Mouse (Mus musculus): ENCODE data around the gene Wdtc1. TPM values are rescaled to one million over a fixed set of nuclear protein-coding genes. Genes with fewer than 3 reads are reported as not detected.

The Wdtc1 gene
- polyA plus RNA-seq, 1 experiment = 31.8 TPM

DNA sequence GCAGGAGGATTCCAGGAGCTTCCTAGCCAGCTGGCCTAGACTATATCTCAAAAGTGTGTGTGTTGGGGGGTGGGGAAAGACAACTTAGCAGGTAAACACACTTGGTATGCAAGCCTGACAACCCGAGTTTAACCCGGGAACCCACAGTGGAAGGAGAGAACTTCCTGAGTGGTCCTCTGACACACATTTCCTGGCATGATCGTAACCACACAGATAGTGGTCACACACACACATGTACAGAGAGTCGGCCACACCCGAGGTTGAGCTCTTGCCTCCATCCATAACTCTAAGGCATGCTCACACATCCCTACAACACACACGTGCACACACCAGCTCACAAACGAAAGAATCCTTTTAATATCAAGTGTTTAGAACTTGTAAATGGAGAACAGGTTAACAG lies 25.2 kb downstream of the Wdtc1 start:
- no peak for DNase-seq (ENCODE audit: low read depth)

DNA sequence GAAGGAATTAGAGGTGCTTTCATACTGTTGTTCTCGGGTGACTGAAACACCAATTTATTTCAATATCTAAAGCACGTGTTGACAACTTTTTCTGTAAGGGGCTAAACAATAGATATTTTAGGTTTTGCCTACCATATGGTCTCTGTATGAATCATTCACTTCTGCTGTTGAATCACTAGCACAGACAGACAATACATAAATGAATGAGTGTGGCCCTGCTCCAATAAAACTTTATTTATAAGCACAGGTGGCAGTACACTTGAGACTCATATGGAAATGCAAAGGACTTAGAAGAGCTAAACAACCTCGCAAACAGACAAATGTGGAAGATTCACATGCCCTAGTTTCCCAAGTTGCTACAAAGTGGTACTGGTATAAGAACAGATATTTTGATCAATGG lies 33.6 kb downstream of the Wdtc1 start:
- DNase-seq (ENCODE audit: low read depth) = no peak

DNA sequence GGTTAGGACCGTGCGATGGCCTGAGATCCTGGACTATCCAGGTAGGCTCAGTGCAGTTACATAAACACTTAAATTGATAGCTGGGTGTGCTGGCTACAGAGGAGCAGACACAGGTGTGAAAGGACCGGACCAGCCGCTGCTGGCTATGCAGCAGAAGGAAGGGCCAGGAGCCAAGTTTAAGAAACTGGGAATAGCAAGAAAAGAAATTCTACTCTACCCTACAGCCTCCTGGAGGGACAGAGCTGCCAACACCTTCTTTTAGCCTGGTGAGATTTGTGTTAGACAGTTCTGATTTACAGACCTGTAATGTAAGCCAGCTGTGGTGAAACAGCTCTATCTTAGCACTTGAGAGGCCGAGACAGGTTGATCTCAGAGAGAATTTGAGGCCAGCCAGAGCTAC lies 37.3 kb downstream of the Wdtc1 start:
- no peak for DNase-seq (ENCODE audit: low read depth)

DNA sequence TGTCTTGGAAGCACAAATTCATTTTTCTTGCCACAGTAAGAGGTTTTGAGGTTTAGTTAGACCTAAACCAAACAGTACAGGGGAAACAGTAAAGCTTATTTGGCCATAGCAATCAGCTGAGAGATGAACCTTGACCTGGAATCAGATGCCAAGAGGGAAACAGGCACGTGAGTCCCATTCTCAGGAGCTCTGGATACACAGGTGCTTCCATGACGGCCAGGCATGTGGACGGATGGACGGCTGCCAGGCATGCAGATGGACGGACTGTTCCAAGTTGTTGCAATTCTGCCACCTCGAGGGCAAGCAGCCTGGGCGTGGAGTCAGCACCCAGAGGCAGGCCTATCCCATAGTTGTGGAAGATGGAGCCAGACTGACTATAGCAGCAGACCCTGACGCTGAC lies 38.4 kb downstream of the Wdtc1 start:
- no peak for DNase-seq (ENCODE audit: low read depth)

DNA sequence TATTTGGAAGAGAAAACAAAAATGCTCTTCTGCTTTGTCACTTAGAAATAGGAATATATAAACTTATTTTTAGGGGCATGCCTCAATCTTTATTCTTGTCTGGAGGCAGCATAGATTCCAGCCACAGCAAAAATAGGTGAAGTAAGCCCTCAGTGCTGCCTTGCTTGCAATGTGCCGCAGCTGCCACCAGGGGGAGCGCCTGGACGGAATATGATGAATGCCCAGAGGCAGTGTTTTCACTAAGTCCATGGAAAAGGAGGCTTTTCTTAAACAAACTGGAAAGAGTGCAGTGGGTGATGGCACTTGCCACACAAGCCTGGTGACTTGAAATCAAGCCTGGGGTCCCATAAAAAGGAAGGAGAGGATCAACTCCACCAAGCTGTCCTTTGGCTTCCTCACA lies 43.3 kb downstream of the Wdtc1 start:
- no peak for DNase-seq (ENCODE audit: low read depth)

DNA sequence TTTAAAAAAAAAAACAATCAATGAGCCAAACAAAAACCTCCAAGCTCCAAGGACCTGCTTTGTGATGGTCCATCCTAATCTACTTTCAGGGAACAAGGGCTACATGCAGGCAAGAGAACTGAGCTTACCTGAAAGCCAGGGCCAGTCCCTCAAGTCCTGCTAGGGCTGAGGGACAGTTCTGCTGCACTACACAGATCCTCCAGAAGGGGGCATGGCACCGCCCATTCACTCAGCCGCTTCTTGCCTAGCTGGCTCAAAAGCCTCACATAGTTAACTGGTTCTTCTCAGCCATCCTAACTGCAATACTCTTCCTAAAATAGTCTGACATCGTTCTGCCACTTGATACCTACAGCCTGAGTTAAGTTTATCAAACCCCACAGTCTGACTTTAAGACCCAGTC lies 46.0 kb downstream of the Wdtc1 start:
- no peak for DNase-seq (ENCODE audit: low read depth)

DNA sequence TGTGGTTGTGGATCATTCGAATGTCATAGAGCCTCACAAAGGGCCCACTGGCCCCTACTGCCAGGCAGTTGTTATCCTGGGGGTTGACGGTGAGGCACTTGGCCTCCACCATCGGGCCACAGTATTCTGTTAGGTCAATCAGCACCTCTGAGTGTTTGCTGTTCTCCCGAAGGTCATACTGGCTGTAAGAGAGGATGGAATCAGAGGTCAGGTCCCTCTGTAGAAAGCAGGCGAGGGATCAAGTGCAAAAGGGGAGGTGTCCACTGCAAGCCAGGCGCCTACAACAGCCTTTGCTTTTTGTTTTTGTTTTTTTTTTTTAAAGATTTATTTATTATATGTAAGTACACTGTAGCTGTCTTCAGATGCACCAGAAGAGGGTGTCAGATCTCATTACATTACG lies 47.5 kb downstream of the Wdtc1 start:
- DNase-seq (ENCODE audit: low read depth) = no peak

DNA sequence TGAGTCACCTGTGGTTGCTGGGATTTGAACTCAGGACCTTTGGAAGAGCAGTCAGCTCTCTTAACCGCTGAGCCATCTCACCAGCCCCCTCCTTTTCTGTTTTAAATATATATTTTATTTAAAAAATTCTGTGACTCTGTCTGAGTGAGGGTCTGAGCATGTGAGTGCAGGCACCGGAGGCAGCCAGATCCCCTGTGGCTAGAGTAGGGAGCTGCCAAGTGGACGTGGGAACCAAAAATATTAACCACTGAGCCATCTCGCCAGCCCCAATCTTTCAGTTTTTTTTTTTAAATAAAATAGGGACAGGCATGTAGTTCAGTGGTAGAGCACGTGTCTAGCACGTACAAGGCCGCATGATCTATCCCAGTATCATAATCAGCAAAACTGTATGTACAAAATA lies 48.5 kb downstream of the Wdtc1 start:
- no peak for DNase-seq (ENCODE audit: low read depth)

DNA sequence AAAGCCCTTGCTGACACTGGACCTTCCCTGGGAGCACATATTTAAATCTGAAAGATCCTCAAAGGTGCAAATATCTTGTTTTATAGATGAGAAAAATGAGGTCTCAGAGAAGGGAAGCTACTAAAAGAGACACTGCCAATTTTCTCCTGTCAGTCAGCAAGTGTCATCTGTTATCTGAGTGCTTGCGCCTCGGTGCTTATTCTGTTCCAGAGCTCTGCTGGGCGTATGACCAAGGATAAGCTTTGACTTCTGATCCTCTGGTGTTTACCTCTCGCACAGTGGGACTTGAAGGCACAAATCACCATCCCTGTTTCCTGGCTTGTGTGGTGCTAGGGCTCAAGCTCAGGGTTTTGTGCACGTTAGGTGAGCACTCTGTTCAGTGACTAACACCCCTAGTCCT lies 50.6 kb downstream of the Wdtc1 start:
- no peak for DNase-seq (ENCODE audit: low read depth)

DNA sequence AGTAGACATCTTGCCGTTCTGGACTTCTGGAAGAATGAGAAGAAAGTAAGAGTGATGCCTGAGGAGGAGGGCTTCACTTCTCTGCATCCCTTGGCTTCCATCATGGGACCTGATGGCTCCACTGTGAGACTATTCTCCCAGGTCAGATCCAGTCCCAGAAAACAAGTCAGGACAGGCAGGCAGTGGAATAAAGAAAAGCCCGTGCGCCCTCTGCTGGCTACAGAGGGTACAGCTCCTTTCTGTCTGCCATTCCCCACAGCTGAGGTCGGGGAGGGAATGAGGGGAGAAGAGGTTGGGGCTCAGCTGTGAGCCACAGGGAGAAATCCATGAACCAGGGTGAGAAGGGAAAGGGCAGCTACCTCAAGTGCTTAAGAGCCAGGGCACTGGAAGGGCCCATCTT lies 51.5 kb downstream of the Wdtc1 start:
- no peak for DNase-seq (ENCODE audit: low read depth)

DNA sequence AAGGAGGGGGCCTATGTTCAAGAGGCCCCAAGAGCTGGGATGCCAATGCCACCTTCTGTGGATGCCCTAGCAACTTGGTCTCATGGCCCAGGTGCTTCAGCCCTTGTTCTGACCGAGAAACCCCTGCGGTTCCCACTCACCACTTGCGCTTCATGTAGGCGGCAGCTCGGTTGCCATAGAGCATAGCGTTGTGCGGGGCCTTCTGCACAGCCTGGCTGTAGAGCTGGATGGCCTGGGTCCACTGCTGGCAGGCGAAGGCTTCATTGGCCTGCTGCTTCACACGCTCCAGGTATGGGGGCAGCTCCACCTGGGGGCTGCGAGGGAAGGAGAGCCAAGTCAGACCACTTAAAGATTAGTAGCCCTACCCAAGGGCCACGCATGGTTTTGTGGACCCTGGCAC lies 52.9 kb downstream of the Wdtc1 start:
- DNase-seq (ENCODE audit: low read depth) = no peak

DNA sequence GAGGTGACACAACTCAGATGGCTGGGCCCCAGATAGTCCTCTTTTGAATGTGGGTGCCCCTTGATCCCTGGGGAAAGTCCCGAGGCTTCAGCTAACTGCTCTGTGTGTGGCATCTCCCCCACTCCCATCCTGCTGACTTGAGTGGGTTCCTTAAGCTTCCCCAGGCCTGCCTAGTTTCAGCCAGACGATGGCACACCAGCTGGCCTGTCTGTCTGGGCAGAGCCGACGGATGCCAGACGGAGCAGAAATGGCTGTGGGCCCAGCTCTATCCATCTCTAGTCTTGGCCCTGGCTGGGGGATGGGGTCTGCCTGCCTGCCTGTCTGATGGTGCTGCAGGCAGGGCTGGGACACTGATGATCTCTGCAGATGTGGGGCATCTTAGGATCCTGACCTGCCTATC lies 53.6 kb downstream of the Wdtc1 start:
- no peak for DNase-seq (ENCODE audit: low read depth)

DNA sequence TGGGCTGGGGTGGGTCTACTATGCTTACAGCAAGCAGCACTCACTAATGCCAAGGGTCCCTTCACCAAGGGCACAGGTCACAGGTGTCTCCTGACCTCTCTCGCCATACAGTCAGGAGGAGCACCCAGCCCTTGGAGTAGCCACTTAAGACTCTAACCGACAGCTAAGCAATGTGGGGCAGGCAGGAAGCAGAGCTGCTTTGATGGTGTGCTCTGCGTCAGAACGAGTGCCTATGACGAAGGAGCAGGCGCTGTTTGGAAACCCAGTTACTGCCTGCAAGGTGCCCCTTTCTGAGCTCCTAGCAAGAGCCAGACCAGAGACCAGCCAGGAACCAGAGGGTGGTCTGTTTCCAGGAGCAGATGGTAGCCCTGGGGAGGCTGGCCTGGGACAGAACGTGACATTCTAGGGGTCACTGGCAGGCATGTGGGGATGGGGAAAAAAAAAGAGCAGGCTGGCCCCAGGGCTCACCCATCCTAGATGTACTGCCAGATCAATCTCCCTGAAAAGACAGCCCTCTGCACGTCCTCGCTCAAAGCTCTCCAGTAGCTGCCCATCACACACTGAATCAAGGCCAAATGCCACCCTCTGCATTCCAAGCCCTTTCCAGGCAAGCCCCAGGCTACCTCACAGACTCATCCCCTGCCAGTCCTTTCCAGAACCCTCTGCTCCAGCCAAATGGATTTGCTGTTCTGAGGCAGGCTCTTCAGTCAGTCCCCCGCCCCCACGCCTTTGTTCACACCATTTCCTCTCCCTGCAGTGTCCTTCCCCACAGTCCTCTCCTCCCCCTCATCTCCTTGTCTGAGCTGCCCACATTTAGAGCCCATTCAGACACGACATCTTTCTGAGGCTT lies 54.5 kb downstream of the Wdtc1 start:
- peak; percentile 78 for DNase-seq (ENCODE audit: low read depth)

DNA sequence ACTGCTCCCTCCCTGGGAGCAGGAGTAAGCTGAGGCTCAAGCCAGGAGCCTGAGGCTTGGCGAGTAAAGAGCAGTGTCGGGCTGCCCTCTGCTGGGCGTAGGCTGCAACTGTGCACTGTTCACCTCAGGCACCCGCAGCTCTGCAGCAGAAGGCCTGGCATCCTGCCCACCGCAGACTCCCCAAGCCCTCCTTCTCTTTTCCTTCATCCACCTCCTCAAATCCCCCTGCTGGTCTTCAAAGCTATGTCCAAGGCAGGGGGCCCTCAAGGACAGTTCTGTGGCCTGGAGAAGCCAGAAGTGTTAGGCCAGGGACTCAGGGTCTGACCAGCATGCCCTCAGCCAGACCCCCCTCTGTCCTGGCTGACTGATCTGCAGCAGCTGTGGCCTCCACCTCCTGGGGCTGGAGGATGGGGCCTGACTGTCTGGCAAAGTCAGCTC lies 55.5 kb downstream of the Wdtc1 start:
- no peak for DNase-seq (ENCODE audit: low read depth)

DNA sequence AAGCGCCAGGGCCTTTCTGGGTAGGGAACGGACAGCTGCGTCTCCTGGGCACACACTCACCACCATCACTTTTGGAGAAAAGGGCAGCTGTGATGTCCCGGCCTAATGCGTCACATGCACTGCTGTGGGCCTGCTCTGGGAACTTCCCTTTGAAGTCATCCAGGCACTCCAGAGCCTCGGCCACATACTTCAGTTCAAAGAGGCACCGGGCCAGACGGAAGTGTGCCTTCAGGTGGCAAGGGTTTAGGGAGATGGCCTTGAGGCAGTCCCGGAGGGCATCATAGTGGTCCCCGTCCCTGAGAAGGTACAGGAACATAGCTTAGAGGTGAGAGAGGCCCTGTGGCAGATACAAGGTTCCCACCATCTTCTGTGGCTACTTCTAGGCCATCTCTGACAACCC lies 55.9 kb downstream of the Wdtc1 start:
- no peak for DNase-seq (ENCODE audit: low read depth)

DNA sequence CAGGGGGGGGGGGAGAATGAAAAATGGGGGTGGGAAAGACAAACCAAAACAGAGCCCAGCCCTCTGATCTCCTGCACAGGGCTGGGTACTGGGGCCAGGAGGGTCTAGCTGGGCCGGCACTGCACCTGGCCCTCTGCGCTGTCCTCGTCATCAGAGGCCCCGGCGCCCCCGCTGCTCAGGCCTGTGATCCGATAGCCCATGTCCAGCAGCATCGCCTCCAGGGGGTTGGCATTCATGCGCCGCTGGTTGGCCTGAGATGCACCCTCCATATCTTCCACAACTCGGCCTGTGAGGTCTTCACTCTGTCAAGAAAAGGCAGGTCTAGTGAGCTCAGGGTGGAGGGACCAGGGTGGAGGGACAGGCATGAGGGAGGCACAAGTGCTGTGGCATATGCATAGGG lies 59.2 kb downstream of the Wdtc1 start:
- DNase-seq (ENCODE audit: low read depth) = no peak

DNA sequence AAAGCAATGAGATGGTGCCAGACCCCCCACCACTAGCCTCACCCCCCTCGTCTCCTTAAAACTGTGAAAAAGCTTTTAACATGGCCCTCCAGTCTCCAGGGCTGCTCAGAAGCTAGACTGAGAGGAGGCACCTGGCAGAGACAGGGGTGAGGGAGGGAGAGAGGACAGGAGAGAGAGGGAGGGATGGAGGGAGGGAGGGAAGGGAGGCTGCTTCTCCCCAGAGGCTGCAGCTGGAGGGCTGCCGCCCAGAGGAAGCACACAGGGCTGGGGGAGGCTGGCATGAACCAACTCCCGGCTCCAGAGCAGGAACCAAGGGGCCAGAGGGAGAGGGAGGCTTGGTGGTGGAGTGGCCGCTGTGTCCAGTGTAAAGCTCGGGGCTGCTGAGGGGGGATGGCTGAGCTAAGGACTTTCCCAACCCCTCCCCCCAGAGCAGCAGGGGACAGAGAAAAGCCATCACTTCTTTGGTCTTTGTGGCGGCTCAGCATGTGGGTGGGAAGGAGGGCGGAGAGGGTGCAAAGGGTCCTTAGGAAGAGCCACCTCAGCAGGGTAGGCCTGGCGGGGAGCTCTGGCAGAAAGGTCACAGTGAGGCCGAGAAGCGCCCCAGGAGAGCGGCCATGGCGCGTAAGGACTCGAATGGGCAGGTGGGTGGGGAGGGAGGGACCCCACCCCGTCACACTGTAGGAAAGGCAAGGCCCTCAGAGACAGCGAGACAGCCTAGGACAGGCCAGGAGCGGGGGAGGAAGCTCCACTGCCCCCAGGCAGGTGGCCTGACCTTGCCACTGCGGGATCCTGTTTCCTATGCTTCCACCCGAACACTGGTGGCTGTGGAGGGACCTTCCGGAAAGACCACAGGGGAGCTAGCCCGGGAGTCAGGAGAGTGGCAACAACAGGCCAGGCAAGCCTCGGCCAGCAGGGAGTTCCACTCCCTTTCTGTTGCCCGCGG lies 60.1 kb downstream of the Wdtc1 start:
- DNase-seq (ENCODE audit: low read depth) = no peak

DNA sequence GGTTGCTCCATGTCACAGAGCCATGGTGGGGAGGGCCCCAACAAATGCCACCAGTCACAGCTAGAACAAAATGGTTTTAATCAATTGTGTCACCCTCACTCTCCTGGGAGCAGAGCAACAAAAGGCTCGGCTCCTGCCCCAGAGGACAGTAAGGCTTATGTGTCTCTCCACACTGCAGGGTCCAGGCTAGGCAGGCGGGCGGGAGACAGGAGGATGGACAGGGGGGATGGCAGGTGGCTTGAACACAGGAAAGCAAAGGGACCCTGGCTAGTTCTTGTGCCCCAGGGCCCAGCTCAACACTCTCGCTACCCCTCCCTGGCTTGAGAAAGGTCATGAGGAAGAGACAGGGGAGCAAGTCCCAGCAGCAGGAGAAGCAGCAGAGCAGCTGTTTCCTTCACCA lies 60.9 kb downstream of the Wdtc1 start:
- no peak for DNase-seq (ENCODE audit: low read depth)

DNA sequence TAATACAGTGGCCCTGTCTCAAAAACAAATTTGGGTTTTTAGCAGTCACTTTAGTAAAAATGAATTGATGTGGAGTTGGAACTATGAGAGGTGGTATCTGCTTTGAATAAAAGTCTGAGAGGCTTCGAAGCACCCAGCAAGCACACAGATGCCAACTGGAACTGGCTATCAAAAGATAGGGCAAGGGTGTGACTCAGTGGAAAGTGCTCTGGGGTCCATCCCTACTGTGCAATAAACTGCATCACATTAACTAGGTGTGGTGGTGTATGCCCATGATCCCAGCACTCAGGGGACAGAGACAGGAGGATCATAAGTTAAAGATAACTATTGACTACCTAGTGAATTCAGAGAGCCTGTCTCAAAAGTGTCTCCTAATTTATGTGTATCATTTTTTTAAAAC lies 62.0 kb downstream of the Wdtc1 start:
- DNase-seq (ENCODE audit: low read depth) = no peak

DNA sequence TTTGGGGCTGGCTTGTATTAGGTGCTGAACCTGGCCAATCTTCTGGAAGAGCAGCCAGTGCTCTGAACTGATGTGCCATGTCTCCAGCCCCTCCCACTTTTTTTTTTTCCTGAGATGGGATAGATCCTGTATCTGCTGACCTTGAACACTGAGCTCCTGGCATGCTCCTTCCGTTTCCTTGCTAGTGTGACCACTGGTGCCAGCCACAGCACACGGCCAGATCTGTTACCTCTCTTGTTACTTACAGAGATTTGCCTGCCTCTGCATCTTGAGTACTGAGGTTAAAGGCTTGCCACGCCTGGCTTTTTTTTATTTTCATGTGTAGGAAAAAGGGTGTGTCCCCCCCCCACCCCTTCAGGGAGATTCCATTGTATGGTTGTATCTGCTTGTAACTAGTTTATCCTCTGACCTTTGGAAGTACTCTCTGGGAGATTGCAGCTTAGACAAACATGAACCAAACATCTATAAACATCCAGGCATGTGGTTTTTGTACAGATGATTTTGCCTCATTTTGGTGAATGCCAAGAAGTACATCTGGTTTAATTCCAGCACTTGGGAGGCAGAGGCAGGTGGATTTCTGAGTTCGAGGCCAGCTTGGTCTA lies 66.7 kb downstream of the Wdtc1 start:
- no peak for DNase-seq (ENCODE audit: low read depth)

DNA sequence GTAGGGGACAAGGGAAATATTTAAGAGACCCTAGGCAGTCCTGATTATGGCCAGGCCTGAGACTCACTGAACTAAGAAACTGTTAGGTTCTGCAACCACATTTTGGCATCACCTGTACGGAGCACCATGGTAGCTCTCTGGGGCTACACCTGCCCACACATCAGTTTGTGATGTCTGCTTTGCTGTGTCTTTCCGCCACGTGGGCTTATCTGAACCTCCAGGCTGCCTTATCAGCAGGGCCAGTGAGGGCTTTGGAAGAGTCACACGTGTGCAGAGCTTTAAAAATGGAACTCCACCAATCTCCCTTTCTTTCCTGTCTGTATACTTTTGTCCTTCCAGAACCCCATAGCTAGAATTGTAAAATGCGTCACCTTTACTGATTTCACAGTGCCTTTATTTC lies 67.3 kb downstream of the Wdtc1 start:
- no peak for DNase-seq (ENCODE audit: low read depth)

DNA sequence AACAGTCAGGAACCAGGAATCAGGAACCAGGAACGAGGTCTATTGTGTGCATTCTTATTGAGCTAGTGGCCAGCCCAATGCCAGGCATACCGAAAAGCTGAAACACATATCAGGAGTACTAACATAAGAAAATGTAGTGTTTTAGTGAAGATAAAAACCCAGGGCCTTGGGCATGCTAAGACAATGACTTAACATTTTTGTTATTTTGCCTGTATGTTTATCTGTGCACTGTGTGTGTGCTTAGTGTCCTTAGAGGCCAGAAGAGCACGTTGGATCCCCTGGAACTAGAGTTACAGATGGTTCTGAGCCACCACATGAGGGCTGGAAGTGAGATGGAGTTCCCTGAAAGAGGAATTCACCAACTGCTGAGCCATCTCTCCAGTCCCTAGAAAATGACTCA lies 68.0 kb downstream of the Wdtc1 start:
- DNase-seq (ENCODE audit: low read depth) = no peak

DNA sequence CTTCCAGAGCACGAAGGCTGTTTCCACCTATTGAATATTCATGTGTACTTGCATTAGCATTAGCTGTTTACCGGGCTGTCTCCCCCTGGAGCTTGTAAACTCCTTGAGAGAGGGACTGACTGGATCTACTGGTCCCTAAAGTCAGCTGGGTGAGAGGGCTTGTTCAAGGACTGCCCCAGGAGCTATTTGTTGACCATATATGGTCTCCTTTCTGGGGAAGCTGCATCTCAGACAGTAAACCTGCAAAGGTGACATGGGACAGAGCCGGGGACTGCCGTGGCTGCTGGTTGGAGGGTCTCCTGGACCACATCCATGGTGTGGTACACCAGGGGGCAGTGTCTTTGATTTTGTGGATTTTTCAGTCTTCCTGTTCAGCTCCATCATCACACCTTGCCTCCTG lies 70.6 kb downstream of the Wdtc1 start:
- DNase-seq (ENCODE audit: low read depth) = no peak
